Comparison of ENCODE assay signal across 9 mouse cellular contexts in the genomic region with DNA sequence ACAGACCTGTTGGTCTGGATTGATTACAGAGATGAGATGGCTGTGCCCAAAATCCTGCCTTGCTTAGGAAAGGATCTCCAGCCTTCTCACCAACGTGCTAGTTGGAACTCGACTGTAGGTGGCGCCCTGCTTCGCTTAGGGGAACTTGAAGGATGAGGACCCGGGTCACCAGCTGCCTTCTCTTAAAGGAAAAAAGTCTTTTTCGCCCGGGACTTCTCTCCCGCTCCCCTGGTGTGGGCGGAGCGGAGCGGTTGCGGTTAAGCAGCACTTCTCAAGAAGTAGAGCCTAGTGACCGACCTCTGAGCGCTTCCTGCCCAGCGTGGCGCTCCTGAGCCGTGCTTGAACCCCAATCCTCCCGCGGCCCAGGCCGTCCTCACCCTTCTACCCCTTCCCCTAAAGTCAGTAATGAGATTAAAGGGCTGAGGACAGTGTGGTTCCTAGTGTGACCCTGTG. TPM values are rescaled to one million over a fixed set of nuclear protein-coding genes. Genes with fewer than 3 reads are reported as not detected.
DNase-seq lines count a peak whose midpoint lies in the region; ATAC-seq and TF ChIP-seq lines count a peak whose summit lies in the region.
"Had no signal": no experiment of that assay in that cellular context is flagged by ENCODE, and none has a peak within 500 bp of the region (broad histone marks: within the 10 kb centered on the region; RNA-seq: fewer than 3 reads in every experiment).

No protein-coding gene starts in this region.

- no peaks in the 10 kb centered on the region for H3K79me2 ChIP-seq in myocyte (ENCODE audit: control insufficient read depth, insufficient read depth)

- H3K9me3 ChIP-seq in heart, embryonic 12.5 days (replicated peaks), result no peaks in the 10 kb centered on the region
- H3K9me3 ChIP-seq in kidney, postnatal 0 days (replicated peaks; ENCODE audit: low read length), result no peaks in the 10 kb centered on the region
- no peaks in the 10 kb centered on the region for H3K9me3 ChIP-seq in liver, embryonic 11.5 days (ENCODE audit: control insufficient read depth, low read length)

- no peaks in the 10 kb centered on the region for H3K36me3 ChIP-seq in heart, embryonic 12.5 days
- H3K36me3 ChIP-seq in kidney, postnatal 0 days (ENCODE audit: insufficient read depth, low read length), result no peaks in the 10 kb centered on the region
- no peaks in the 10 kb centered on the region for H3K36me3 ChIP-seq in liver, embryonic 11.5 days (ENCODE audit: control insufficient read depth, insufficient read depth, low read length)
- H3K36me3 ChIP-seq in myocyte (ENCODE audit: control insufficient read depth, insufficient read depth), result no peaks in the 10 kb centered on the region
- H3K36me3 ChIP-seq in splenic B cell, adult 2 months (ENCODE audit: control insufficient read depth, insufficient read depth, low read length, poor library complexity, severe bottlenecking), result no peaks in the 10 kb centered on the region

- H3K4me2 ChIP-seq in heart, embryonic 12.5 days, result peak overlapping the region; percentile 84
- H3K4me2 ChIP-seq in kidney, postnatal 0 days (ENCODE audit: low read length), result peak overlapping the region; percentile 95
- peak overlapping the region; percentile 94 for H3K4me2 ChIP-seq in liver, embryonic 11.5 days
- peak overlapping the region; percentile 74 for H3K4me2 ChIP-seq in myocyte (ENCODE audit: low read depth)

- peak; percentile 31 for DNase-seq in c-Kit-negative CD71-positive TER-119-positive erythroid progenitor cells, embryonic 14.5 days (ENCODE audit: low read depth, low spot score)
- peak; percentile 92 for DNase-seq in fat pad, adult 2 months (ENCODE audit: extremely low read depth, low read depth, low spot score)
- peak; percentile 98 for DNase-seq in kidney, postnatal 0 days (ENCODE audit: low spot score)
- DNase-seq in liver, embryonic 11.5 days (ENCODE audit: low spot score), result no peak
- DNase-seq in splenic B cell, adult 2 months (ENCODE audit: low read depth, low spot score), result peak; percentile 88

- H3K4me3 ChIP-seq in heart, embryonic 12.5 days, result peak overlapping the region; percentile 57
- H3K4me3 ChIP-seq in kidney, postnatal 0 days (replicated peaks; ENCODE audit: low read depth, low read length), result peak overlapping the region; percentile 55
- peak overlapping the region; percentile 52 for H3K4me3 ChIP-seq in liver, embryonic 11.5 days (ENCODE audit: low read depth, low read length)
- peak overlapping the region; percentile 11 for H3K4me3 ChIP-seq in myocyte

- H3K9ac ChIP-seq in heart, embryonic 12.5 days, result peak overlapping the region; percentile 78
- peak overlapping the region; percentile 66 for H3K9ac ChIP-seq in kidney, postnatal 0 days (ENCODE audit: low read depth, low read length)
- H3K9ac ChIP-seq in liver, embryonic 11.5 days (ENCODE audit: low read depth, low read length), result peak overlapping the region; percentile 58

- H3ac ChIP-seq in myocyte (ENCODE audit: control insufficient read depth, insufficient read length), result no peak overlapping the region

- H3K4me1 ChIP-seq in heart, embryonic 12.5 days (replicated peaks), result peaks cover 26% of the 10 kb centered on the region
- H3K4me1 ChIP-seq in kidney, postnatal 0 days (replicated peaks; ENCODE audit: insufficient read depth, low read length), result peaks cover 9% of the 10 kb centered on the region; the same call in 1 of the 2 replicates
- H3K4me1 ChIP-seq in liver, embryonic 11.5 days (replicated peaks; ENCODE audit: control insufficient read depth, insufficient read depth, low read length), result no peaks in the 10 kb centered on the region

- under 1% methylated on average over 20 of the region's 20 CpGs for WGBS in heart, embryonic 12.5 days
- under 1% methylated on average over 20 of the region's 20 CpGs for WGBS in kidney, postnatal 0 days
- WGBS in liver, embryonic 11.5 days, result under 1% methylated on average over 20 of the region's 20 CpGs

- peak; percentile 87 for ATAC-seq in CD4-positive, CD25-positive, alpha-beta regulatory T cell, adult 4 months
- ATAC-seq in heart, embryonic 12.5 days (ENCODE audit: insufficient number of reproducible peaks, low FRiP score), result peak; percentile 78
- peak; percentile 81 for ATAC-seq in kidney, postnatal 0 days (replicated peaks; ENCODE audit: low FRiP score, low read depth)
- ATAC-seq in liver, embryonic 11.5 days (replicated peaks; ENCODE audit: low FRiP score), result peak; percentile 78

- H3K27me3 ChIP-seq in heart, embryonic 12.5 days (replicated peaks), result no peaks in the 10 kb centered on the region
- peaks cover 15% of the 10 kb centered on the region; the same call in 1 of the 2 replicates for H3K27me3 ChIP-seq in kidney, postnatal 0 days (ENCODE audit: insufficient read depth, low read length)
- H3K27me3 ChIP-seq in liver, embryonic 11.5 days (replicated peaks; ENCODE audit: control insufficient read depth, insufficient read depth, low read length), result peaks cover 37% of the 10 kb centered on the region
- H3K27me3 ChIP-seq in myocyte (ENCODE audit: control insufficient read depth, insufficient read depth, insufficient read length), result no peaks in the 10 kb centered on the region
- H3K27me3 ChIP-seq in splenic B cell, adult 2 months (ENCODE audit: control insufficient read depth, insufficient read depth, low read length, poor library complexity, severe bottlenecking), result no peaks in the 10 kb centered on the region

- no peak for TF ChIP-seq POLR2A in myocyte (IDR thresholded peaks at IDR 0.05; ENCODE audit: insufficient read length, low read depth)

- peak; percentile 91 for TF ChIP-seq CTCF in kidney, postnatal 0 days (IDR thresholded peaks at IDR 0.05; ENCODE audit: low read depth)

- peak overlapping the region; percentile 93 for H3K27ac ChIP-seq in heart, embryonic 12.5 days (ENCODE audit: poor library complexity, severe bottlenecking)
- H3K27ac ChIP-seq in kidney, postnatal 0 days, result peak overlapping the region; percentile 93
- no peak overlapping the region for H3K27ac ChIP-seq in liver, embryonic 11.5 days (ENCODE audit: low read depth, low read length)

TF ChIP-seq in myocyte, 11 proteins besides CTCF, POLR2A, EP300 and RAD21:
- TF ChIP-seq MYOG (IDR thresholded peaks at IDR 0.05; ENCODE audit: control insufficient read depth in 1 of 3, insufficient read depth in 1 of 3, insufficient read length in 2 of 3, low read depth in 2 of 3) (no peak), TCF3 (IDR thresholded peaks at IDR 0.05; ENCODE audit: insufficient read length, low read depth) (no peak), USF1 (IDR thresholded peaks at IDR 0.05; ENCODE audit: low read depth) (no peak), SRF (IDR thresholded peaks at IDR 0.05; ENCODE audit: control insufficient read depth, insufficient read length, low read depth) (no peak), TCF12 (IDR thresholded peaks at IDR 0.05; ENCODE audit: insufficient read depth, poor library complexity, severe bottlenecking) (no peak), MYOD1 (IDR thresholded peaks at IDR 0.05; ENCODE audit: control insufficient read depth in 1 of 3, insufficient read length in 2 of 3, low read depth in 2 of 3) (no peak), REST (IDR thresholded peaks at IDR 0.05; ENCODE audit: insufficient read depth, insufficient read length) (no peak), E2F4 (IDR thresholded peaks at IDR 0.05; ENCODE audit: insufficient read depth) (no peak), MAX (IDR thresholded peaks at IDR 0.05; ENCODE audit: low read depth) (no peak), CEBPB (IDR thresholded peaks at IDR 0.05; ENCODE audit: insufficient read depth, poor library complexity, severe bottlenecking) (no peak), POLR2AphosphoS2 (IDR thresholded peaks at IDR 0.05; ENCODE audit: insufficient read length, low read depth) (no peak)

RNA-seq across cellular contexts. Expression of gene Nfia, which starts 21.5 kb away (rescaled TPM):
- 10 to 100 TPM; 13.1 to 19.9 TPM for polyA plus RNA-seq in CD4-positive, CD25-positive, alpha-beta regulatory T cell, adult 4 months (2017; shearing (Covaris generic))
- 37.5 and 42.0 TPM in 2 replicates for polyA plus RNA-seq in heart, embryonic 12.5 days (2016; fragmentation: Nextera tagmentation; extraction: Ambion mirVana)
- 25.9 and 29.1 TPM in 2 replicates for polyA plus RNA-seq in kidney, postnatal 0 days (2015; fragmentation: Nextera tagmentation; extraction: Ambion mirVana)
- 8.7 and 11.3 TPM in 2 replicates for polyA plus RNA-seq in liver, embryonic 11.5 days (2014; fragmentation: Nextera tagmentation; extraction: Ambion mirVana)
- polyA plus RNA-seq in myocyte (2012; fragmentation: generic; extraction: Trizol), result 0.25 TPM

RNA-seq across cellular contexts. Expression of gene E130114P18Rik, which starts 26.8 kb away (rescaled TPM):
- not detected for polyA plus RNA-seq in CD4-positive, CD25-positive, alpha-beta regulatory T cell, adult 4 months (2017; shearing (Covaris generic))
- 0.50 and 0.74 TPM in 2 replicates for polyA plus RNA-seq in heart, embryonic 12.5 days (2016; fragmentation: Nextera tagmentation; extraction: Ambion mirVana)
- 0.38 and 0.71 TPM in 2 replicates for polyA plus RNA-seq in kidney, postnatal 0 days (2015; fragmentation: Nextera tagmentation; extraction: Ambion mirVana)
- 0.60 and 0.68 TPM in 2 replicates for polyA plus RNA-seq in liver, embryonic 11.5 days (2014; fragmentation: Nextera tagmentation; extraction: Ambion mirVana)
- polyA plus RNA-seq in myocyte (2012; fragmentation: generic; extraction: Trizol), result not detected
- polyA plus RNA-seq: large intestine, adult 2 months had no signal
